20 mouse cellular contexts compared by ENCODE assay signal in the genomic region with DNA sequence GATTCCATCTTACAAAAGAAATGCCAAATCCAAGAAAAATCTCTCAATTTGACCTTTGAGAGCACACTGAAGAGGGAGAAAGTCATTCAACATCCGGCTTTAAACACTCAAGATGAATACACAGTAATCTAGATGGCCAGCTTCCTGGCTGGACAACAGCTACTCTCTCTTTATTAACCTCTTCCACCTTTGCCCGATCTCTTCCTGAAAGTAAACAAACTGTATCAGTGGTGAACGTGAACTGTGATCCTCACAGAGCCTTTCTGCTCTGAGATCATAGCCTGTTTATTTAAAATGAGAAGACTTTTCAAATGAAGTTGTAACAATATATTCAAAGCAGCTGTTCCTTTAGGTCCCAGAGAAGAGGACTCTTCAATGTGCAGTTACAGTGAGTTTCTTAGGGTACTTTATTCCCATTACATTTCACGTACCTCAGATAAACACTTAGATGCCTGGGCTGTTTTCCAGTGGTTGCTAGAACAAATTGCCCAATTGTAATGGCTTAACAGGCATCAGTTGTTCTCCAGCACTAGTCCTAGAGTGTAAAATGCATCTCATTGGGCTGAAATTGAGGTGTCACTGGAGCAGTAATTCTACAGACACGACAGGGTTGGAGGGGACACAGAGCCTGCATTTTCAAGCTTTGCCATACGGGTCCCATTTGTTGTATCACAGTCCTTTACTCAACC.
"Had no signal": no experiment of that assay in that cellular context is flagged by ENCODE, and none has a peak within 500 bp of the region (broad histone marks: within the 10 kb centered on the region; RNA-seq: fewer than 3 reads in every experiment).

No protein-coding gene starts in this region.

- H3K4me3 ChIP-seq: intestine, embryonic 15.5 days; kidney, embryonic 15.5 days; layer of hippocampus, adult 2 months; limb, embryonic 10.5 days; limb, embryonic 13.5 days; megakaryocyte, embryonic 14.5 days had no signal

- H3K27me3 ChIP-seq: intestine, embryonic 15.5 days; kidney, embryonic 15.5 days; limb, embryonic 13.5 days; megakaryocyte, embryonic 14.5 days had no signal

- DNase-seq: kidney, adult 11 months; kidney, adult 8-10 months; kidney, postnatal 14 days; layer of hippocampus, adult 9-11 months; lung, adult 2 months; lung, postnatal 36 days; midbrain, embryonic 14.5 days; right cerebral cortex, adult 18-20 months; right cerebral cortex, postnatal 14 days; right cerebral cortex, postnatal 4 days; thymus, postnatal 25 days had no signal

- ATAC-seq: intestine, embryonic 15.5 days; lung, postnatal 0 days had no signal

- H3K36me3 ChIP-seq: intestine, embryonic 15.5 days; kidney, embryonic 15.5 days; limb, embryonic 10.5 days; limb, embryonic 13.5 days had no signal

- H3K9ac ChIP-seq: intestine, embryonic 15.5 days; kidney, embryonic 15.5 days; limb, embryonic 13.5 days; liver, embryonic 14.5 days had no signal

- H3K4me1 ChIP-seq: intestine, embryonic 15.5 days; kidney, embryonic 15.5 days; limb, embryonic 10.5 days; limb, embryonic 13.5 days; megakaryocyte, embryonic 14.5 days had no signal

- H3K9me3 ChIP-seq: intestine, embryonic 15.5 days; kidney, embryonic 15.5 days; limb, embryonic 10.5 days; limb, embryonic 13.5 days; megakaryocyte, embryonic 14.5 days had no signal

- H3K4me2 ChIP-seq: intestine, embryonic 15.5 days; kidney, embryonic 15.5 days; limb, embryonic 13.5 days; midbrain, embryonic 11.5 days had no signal

- H3K27ac ChIP-seq: intestine, embryonic 15.5 days; kidney, embryonic 15.5 days; layer of hippocampus, adult 2 months; limb, embryonic 10.5 days; limb, embryonic 13.5 days; liver, embryonic 14.5 days had no signal
